Mouse (Mus musculus) cerebellum, adult (tissue): ENCODE data around the gene Reps2.

ENCODE experiments used
- ATAC-seq: cut with Nextera tagmentation; 2 replicates; pipeline ENCODE4 v1.9.2; 2017; ENCODE audit warnings: mild to moderate bottlenecking, moderate library complexity, mixed read lengths; ENCODE audit not compliant: insufficient number of reproducible peaks, low FRiP score, low TSS enrichment

Reps2 gene

GRCm38 (mm10) chrX:162363206-162363605 lies 280.2 kb downstream of the Reps2 start:
- no peak for ATAC-seq
